Comparison of ENCODE assay signal across 13 mouse cellular contexts in genomic region chr5:149224666-149225065, GRCm38 (mm10). TPM values are rescaled to one million over a fixed set of nuclear protein-coding genes. Genes with fewer than 3 reads are reported as not detected.
A peak's percentile ranks its signal among the peaks of the same experiment; 100 is the strongest.
DNase-seq lines count a peak whose midpoint lies in the region; ATAC-seq and TF ChIP-seq lines count a peak whose summit lies in the region.
"Had no signal": no experiment of that assay in that cellular context is flagged by ENCODE, and none has a peak within 500 bp of the region (broad histone marks: within the 10 kb centered on the region; RNA-seq: fewer than 3 reads in every experiment).

No protein-coding gene starts in this region.

- no peak for ATAC-seq in hindbrain, embryonic 15.5 days (ENCODE audit: low FRiP score, low read depth)
- no peak for ATAC-seq in hindbrain, embryonic 13.5 days (ENCODE audit: low FRiP score)
- ATAC-seq in midbrain, embryonic 11.5 days (ENCODE audit: low FRiP score): no peak
- ATAC-seq in midbrain, embryonic 15.5 days (replicated peaks): no peak
- no peak for ATAC-seq in embryonic facial prominence, embryonic 12.5 days (ENCODE audit: insufficient number of reproducible peaks, insufficient read depth, low FRiP score, low TSS enrichment)
- ATAC-seq in midbrain, postnatal 0 days (ENCODE audit: low FRiP score): no peak
- ATAC-seq: Patski had no signal

- no peaks in the 10 kb centered on the region for H3K9me3 ChIP-seq in hindbrain, embryonic 15.5 days
- no peaks in the 10 kb centered on the region for H3K9me3 ChIP-seq in hindbrain, embryonic 13.5 days
- no peaks in the 10 kb centered on the region for H3K9me3 ChIP-seq in midbrain, embryonic 11.5 days (ENCODE audit: control insufficient read depth, low read length)
- H3K9me3 ChIP-seq in midbrain, embryonic 15.5 days: no peaks in the 10 kb centered on the region
- no peaks in the 10 kb centered on the region for H3K9me3 ChIP-seq in embryonic facial prominence, embryonic 12.5 days
- no peaks in the 10 kb centered on the region for H3K9me3 ChIP-seq in midbrain, postnatal 0 days (ENCODE audit: low read length)

- WGBS in hindbrain, embryonic 15.5 days: 19% methylated on average over 7 of the region's 7 CpGs
- 23% methylated on average over 7 of the region's 7 CpGs for WGBS in hindbrain, embryonic 13.5 days
- 14% methylated on average over 7 of the region's 7 CpGs for WGBS in midbrain, embryonic 11.5 days
- 5% methylated on average over 7 of the region's 7 CpGs for WGBS in midbrain, embryonic 15.5 days
- WGBS in embryonic facial prominence, embryonic 12.5 days: 8% methylated on average over 7 of the region's 7 CpGs
- 8% methylated on average over 7 of the region's 7 CpGs for WGBS in midbrain, postnatal 0 days

- H3K4me1 ChIP-seq in hindbrain, embryonic 15.5 days (replicated peaks): peaks cover 8% of the 10 kb centered on the region
- H3K4me1 ChIP-seq in hindbrain, embryonic 13.5 days (replicated peaks): peaks cover 12% of the 10 kb centered on the region
- peaks cover 11% of the 10 kb centered on the region for H3K4me1 ChIP-seq in midbrain, embryonic 11.5 days (ENCODE audit: control insufficient read depth, insufficient read depth, low read length)
- H3K4me1 ChIP-seq in midbrain, embryonic 15.5 days: peaks cover 10% of the 10 kb centered on the region
- peaks cover 15% of the 10 kb centered on the region for H3K4me1 ChIP-seq in embryonic facial prominence, embryonic 12.5 days
- H3K4me1 ChIP-seq in midbrain, postnatal 0 days (ENCODE audit: insufficient read depth, low read length): peaks cover 2% of the 10 kb centered on the region; the same call in 1 of the 2 replicates

- H3K36me3 ChIP-seq in hindbrain, embryonic 15.5 days: no peaks in the 10 kb centered on the region
- H3K36me3 ChIP-seq in hindbrain, embryonic 13.5 days: no peaks in the 10 kb centered on the region
- H3K36me3 ChIP-seq in midbrain, embryonic 11.5 days (ENCODE audit: control insufficient read depth, insufficient read depth, low read length): no peaks in the 10 kb centered on the region
- H3K36me3 ChIP-seq in midbrain, embryonic 15.5 days (replicated peaks): no peaks in the 10 kb centered on the region
- H3K36me3 ChIP-seq in embryonic facial prominence, embryonic 12.5 days: no peaks in the 10 kb centered on the region
- no peaks in the 10 kb centered on the region for H3K36me3 ChIP-seq in midbrain, postnatal 0 days (ENCODE audit: insufficient read depth, low read length)

- no peak for TF ChIP-seq CTCF in midbrain, postnatal 0 days (IDR thresholded peaks at IDR 0.05)

- no peak overlapping the region for H3K27ac ChIP-seq in hindbrain, embryonic 15.5 days (replicated peaks)
- no peak overlapping the region for H3K27ac ChIP-seq in hindbrain, embryonic 13.5 days
- no peak overlapping the region for H3K27ac ChIP-seq in midbrain, embryonic 11.5 days (ENCODE audit: low read depth, low read length)
- H3K27ac ChIP-seq in midbrain, embryonic 15.5 days: no peak overlapping the region
- H3K27ac ChIP-seq in embryonic facial prominence, embryonic 12.5 days: peak overlapping the region; percentile 17
- no peak overlapping the region for H3K27ac ChIP-seq in midbrain, postnatal 0 days (ENCODE audit: low read depth, low read length)
- H3K27ac ChIP-seq: macrophage had no signal

- H3K27me3 ChIP-seq in hindbrain, embryonic 15.5 days: no peaks in the 10 kb centered on the region
- H3K27me3 ChIP-seq in hindbrain, embryonic 13.5 days: no peaks in the 10 kb centered on the region
- no peaks in the 10 kb centered on the region for H3K27me3 ChIP-seq in midbrain, embryonic 11.5 days (ENCODE audit: control insufficient read depth, insufficient read depth, low read length)
- H3K27me3 ChIP-seq in midbrain, embryonic 15.5 days (replicated peaks): no peaks in the 10 kb centered on the region
- no peaks in the 10 kb centered on the region for H3K27me3 ChIP-seq in embryonic facial prominence, embryonic 12.5 days
- no peaks in the 10 kb centered on the region for H3K27me3 ChIP-seq in midbrain, postnatal 0 days (ENCODE audit: insufficient read depth, low read length)
- H3K27me3 ChIP-seq: Patski had no signal

- H3K4me2 ChIP-seq in hindbrain, embryonic 15.5 days: 0 out of 2 replicates have a peak overlapping the region, but pooled peaks have one; percentile 3
- H3K4me2 ChIP-seq in hindbrain, embryonic 13.5 days: no peak overlapping the region
- 0 out of 2 replicates have a peak overlapping the region, but pooled peaks have one; percentile 13 for H3K4me2 ChIP-seq in midbrain, embryonic 11.5 days
- no peak overlapping the region; the same call in 1 of the 2 replicates for H3K4me2 ChIP-seq in midbrain, embryonic 15.5 days
- H3K4me2 ChIP-seq in embryonic facial prominence, embryonic 12.5 days (replicated peaks): no peak overlapping the region; the same call in 1 of the 2 replicates
- no peak overlapping the region for H3K4me2 ChIP-seq in midbrain, postnatal 0 days (ENCODE audit: low read depth, low read length, poor library complexity, severe bottlenecking)
- H3K4me2 ChIP-seq: liver, embryonic 11.5 days had no signal

- H3K4me3 ChIP-seq in hindbrain, embryonic 15.5 days: no peak overlapping the region
- no peak overlapping the region for H3K4me3 ChIP-seq in hindbrain, embryonic 13.5 days
- no peak overlapping the region for H3K4me3 ChIP-seq in midbrain, embryonic 11.5 days (ENCODE audit: low read depth, low read length)
- H3K4me3 ChIP-seq in midbrain, embryonic 15.5 days: no peak overlapping the region
- H3K4me3 ChIP-seq in embryonic facial prominence, embryonic 12.5 days: no peak overlapping the region
- no peak overlapping the region for H3K4me3 ChIP-seq in midbrain, postnatal 0 days (ENCODE audit: low read depth, low read length)

- H3K9ac ChIP-seq in hindbrain, embryonic 15.5 days: no peak overlapping the region
- no peak overlapping the region for H3K9ac ChIP-seq in hindbrain, embryonic 13.5 days
- H3K9ac ChIP-seq in midbrain, embryonic 11.5 days (ENCODE audit: low read length): no peak overlapping the region
- no peak overlapping the region for H3K9ac ChIP-seq in midbrain, embryonic 15.5 days
- no peak overlapping the region for H3K9ac ChIP-seq in embryonic facial prominence, embryonic 12.5 days
- H3K9ac ChIP-seq in midbrain, postnatal 0 days (replicated peaks; ENCODE audit: low read length, poor library complexity, severe bottlenecking): no peak overlapping the region

- peak; percentile 85 for DNase-seq in midbrain, embryonic 11.5 days (ENCODE audit: low spot score, missing footprints)
- peak; percentile 26 for DNase-seq in midbrain, postnatal 0 days (ENCODE audit: low spot score)
- DNase-seq in heart, adult 8-10 months (ENCODE audit: low spot score): no peak
- DNase-seq in testis, postnatal 14 days (ENCODE audit: low spot score): no peak
- DNase-seq: heart, postnatal 10 days; kidney, postnatal 14 days had no signal

RNA-seq across cellular contexts. Expression of gene Alox5ap, which starts 39.9 kb away (rescaled TPM):
- polyA plus RNA-seq in hindbrain, embryonic 15.5 days (2015; fragmentation: Nextera tagmentation; extraction: Ambion mirVana): 12.2 and 12.5 TPM in 2 replicates
- 9.0 and 11.2 TPM in 2 replicates for polyA plus RNA-seq in hindbrain, embryonic 13.5 days (2015; fragmentation: Nextera tagmentation; extraction: Ambion mirVana)
- 6.3 and 9.3 TPM in 2 replicates for polyA plus RNA-seq in midbrain, embryonic 11.5 days (2014; fragmentation: Nextera tagmentation; extraction: Ambion mirVana)
- polyA plus RNA-seq in midbrain, embryonic 15.5 days (2015; fragmentation: Nextera tagmentation; extraction: Ambion mirVana): 10.0 and 11.1 TPM in 2 replicates
- polyA plus RNA-seq in embryonic facial prominence, embryonic 12.5 days (2016; fragmentation: Nextera tagmentation; extraction: Ambion mirVana): 8.5 and 13.1 TPM in 2 replicates
- 2.5 and 8.5 TPM in 2 replicates for total RNA-seq in midbrain, postnatal 0 days (2014; rRNA removed)
- 10.5 and 10.6 TPM in 2 replicates for polyA plus RNA-seq in midbrain, postnatal 0 days (2015; fragmentation: Nextera tagmentation; extraction: Ambion mirVana)
- total RNA-seq in heart, adult 8-10 months (2022): 10 to 100 TPM in 3 of 4 experiments, 1 to 10 TPM in 1; 7.2 to 27.9 (median 12.8) TPM

RNA-seq across cellular contexts. Expression of gene Hmgb1, which starts 40.4 kb away (rescaled TPM):
- 690 and 735 TPM in 2 replicates for polyA plus RNA-seq in hindbrain, embryonic 15.5 days (2015; fragmentation: Nextera tagmentation; extraction: Ambion mirVana)
- 984 and 1,014 TPM in 2 replicates for polyA plus RNA-seq in hindbrain, embryonic 13.5 days (2015; fragmentation: Nextera tagmentation; extraction: Ambion mirVana)
- 1,896 and 1,979 TPM in 2 replicates for polyA plus RNA-seq in midbrain, embryonic 11.5 days (2014; fragmentation: Nextera tagmentation; extraction: Ambion mirVana)
- polyA plus RNA-seq in midbrain, embryonic 15.5 days (2015; fragmentation: Nextera tagmentation; extraction: Ambion mirVana): 690 and 713 TPM in 2 replicates
- polyA plus RNA-seq in embryonic facial prominence, embryonic 12.5 days (2016; fragmentation: Nextera tagmentation; extraction: Ambion mirVana): 1,535 and 1,770 TPM in 2 replicates
- 171 and 252 TPM in 2 replicates for total RNA-seq in midbrain, postnatal 0 days (2014; rRNA removed)
- 603 and 756 TPM in 2 replicates for polyA plus RNA-seq in midbrain, postnatal 0 days (2015; fragmentation: Nextera tagmentation; extraction: Ambion mirVana)
- 10 to 100 TPM; 77.8 to 97.3 (median 89.0) TPM for total RNA-seq in heart, adult 8-10 months (2022)

RNA-seq across cellular contexts. Expression of gene Uspl1, which starts 40.5 kb away (rescaled TPM):
- 50.5 and 50.9 TPM in 2 replicates for polyA plus RNA-seq in hindbrain, embryonic 15.5 days (2015; fragmentation: Nextera tagmentation; extraction: Ambion mirVana)
- 54.6 and 58.6 TPM in 2 replicates for polyA plus RNA-seq in hindbrain, embryonic 13.5 days (2015; fragmentation: Nextera tagmentation; extraction: Ambion mirVana)
- polyA plus RNA-seq in midbrain, embryonic 11.5 days (2014; fragmentation: Nextera tagmentation; extraction: Ambion mirVana): 81.3 and 83.3 TPM in 2 replicates
- polyA plus RNA-seq in midbrain, embryonic 15.5 days (2015; fragmentation: Nextera tagmentation; extraction: Ambion mirVana): 54.3 and 56.1 TPM in 2 replicates
- polyA plus RNA-seq in embryonic facial prominence, embryonic 12.5 days (2016; fragmentation: Nextera tagmentation; extraction: Ambion mirVana): 58.3 and 63.9 TPM in 2 replicates
- 48.1 and 50.9 TPM in 2 replicates for total RNA-seq in midbrain, postnatal 0 days (2014; rRNA removed)
- 43.0 and 47.0 TPM in 2 replicates for polyA plus RNA-seq in midbrain, postnatal 0 days (2015; fragmentation: Nextera tagmentation; extraction: Ambion mirVana)
- 10 to 100 TPM; 18.6 to 24.4 (median 21.0) TPM for total RNA-seq in heart, adult 8-10 months (2022)

Comparison
In these comparisons a context has a peak if more than half of its experiments do, and no peak if none do; other contexts are left out.
1. H3K4me2 ChIP-seq: peak in hindbrain, embryonic 15.5 days (single experiment) and midbrain, embryonic 11.5 days (single experiment); none in hindbrain, embryonic 13.5 days (single experiment), midbrain, embryonic 15.5 days (single experiment), embryonic facial prominence, embryonic 12.5 days (single experiment) and midbrain, postnatal 0 days (single experiment).
2. DNase-seq: peak in midbrain, embryonic 11.5 days (single experiment) and midbrain, postnatal 0 days (single experiment); none in heart, adult 8-10 months (single experiment) and testis, postnatal 14 days (single experiment).